Mouse (Mus musculus): ENCODE measurements at regions not wholly inside any gene's neighbourhood (a gene's known extent, or its start where the extent isn't known, plus 50 kb on each side); places are given as distances from the start of the nearest gene placed in this dataset.

- Histone ChIP-seq H3K36me3 (ENCODE audit: control insufficient read depth, insufficient read depth) (no peaks in the 10 kb centered on the region), H3K79me2 (ENCODE audit: control insufficient read depth, insufficient read depth) (no peaks in the 10 kb centered on the region), H3ac (ENCODE audit: control insufficient read depth, insufficient read length, low read depth) (no peak overlapping the region), H3K27me3 (ENCODE audit: control insufficient read depth, insufficient read depth, insufficient read length) (no peaks in the 10 kb centered on the region), H3K79me3 (ENCODE audit: low read depth) (no peaks in the 10 kb centered on the region), H3K4me3 (ENCODE audit: insufficient read depth, poor library complexity, severe bottlenecking) (no peak overlapping the region)
- TF ChIP-seq MYOD1 (IDR thresholded peaks at IDR 0.05; ENCODE audit: control insufficient read depth, insufficient read length, low read depth) (no peak), CTCF (IDR thresholded peaks at IDR 0.05; ENCODE audit: control insufficient read depth, insufficient read depth, insufficient read length) (no peak), MYOG (IDR thresholded peaks at IDR 0.05; ENCODE audit: control insufficient read depth, extremely low read depth, insufficient read length) (no peak), MAX (IDR thresholded peaks at IDR 0.05) (no peak), CEBPB (IDR thresholded peaks at IDR 0.05; ENCODE audit: low read depth) (no peak), FOSL1 (IDR thresholded peaks at IDR 0.05; ENCODE audit: insufficient read depth, low read length, poor library complexity, severe bottlenecking) (no peak), USF1 (IDR thresholded peaks at IDR 0.05; ENCODE audit: low read depth) (no peak)
Observed at GRCm38 (mm10) chr15:67345179-67346148, 844.8 kb upstream of the Lrrc6 start.

- Histone ChIP-seq H3K36me3 (ENCODE audit: control insufficient read depth, insufficient read depth) (no peaks in the 10 kb centered on the region), H3K79me3 (ENCODE audit: low read depth) (no peaks in the 10 kb centered on the region), H3ac (ENCODE audit: control insufficient read depth, insufficient read length, low read depth) (no peak overlapping the region), H3K79me2 (ENCODE audit: control insufficient read depth, insufficient read depth) (no peaks in the 10 kb centered on the region), H3K27me3 (ENCODE audit: control insufficient read depth, insufficient read depth, insufficient read length) (no peaks in the 10 kb centered on the region), H3K4me3 (ENCODE audit: insufficient read depth, poor library complexity, severe bottlenecking) (no peak overlapping the region)
- no peak for TF ChIP-seq CTCF (IDR thresholded peaks at IDR 0.05; ENCODE audit: control insufficient read depth, insufficient read depth, insufficient read length)
- TF ChIP-seq MYOD1 (IDR thresholded peaks at IDR 0.05; ENCODE audit: control insufficient read depth, insufficient read length, low read depth), result no peak
- TF ChIP-seq MYOG (IDR thresholded peaks at IDR 0.05; ENCODE audit: control insufficient read depth, extremely low read depth, insufficient read length), result no peak
- no peak for TF ChIP-seq USF1 (IDR thresholded peaks at IDR 0.05; ENCODE audit: low read depth)
- TF ChIP-seq CEBPB (IDR thresholded peaks at IDR 0.05; ENCODE audit: low read depth), result no peak
- no peak for TF ChIP-seq MAX (IDR thresholded peaks at IDR 0.05)
Observed at GRCm38 (mm10) chr15:67342050-67342449, 841.3 kb upstream of the Lrrc6 start.

- H3K79me3 ChIP-seq (ENCODE audit: low read depth), result no peaks in the 10 kb centered on the region
Observed at GRCm38 (mm10) chr15:67337040-67337395, 836.3 kb upstream of the Lrrc6 start.

GRCm38 (mm10) chr15:67336294-67337039, 835.8 kb upstream of the Lrrc6 start:
- no peaks in the 10 kb centered on the region for H3K79me2 ChIP-seq (ENCODE audit: control insufficient read depth, insufficient read depth)
- no peaks in the 10 kb centered on the region for H3K79me3 ChIP-seq (ENCODE audit: low read depth)
- H3K4me3 ChIP-seq (ENCODE audit: insufficient read depth, poor library complexity, severe bottlenecking), result no peak overlapping the region
- no peaks in the 10 kb centered on the region for H3K27me3 ChIP-seq (ENCODE audit: control insufficient read depth, insufficient read depth, insufficient read length)
- H3ac ChIP-seq (ENCODE audit: control insufficient read depth, insufficient read length, low read depth), result no peak overlapping the region
- no peaks in the 10 kb centered on the region for H3K36me3 ChIP-seq (ENCODE audit: control insufficient read depth, insufficient read depth)
- TF ChIP-seq MYOG (IDR thresholded peaks at IDR 0.05; ENCODE audit: control insufficient read depth, extremely low read depth, insufficient read length) (no peak), MYOD1 (IDR thresholded peaks at IDR 0.05; ENCODE audit: control insufficient read depth, insufficient read length, low read depth) (no peak), CEBPB (IDR thresholded peaks at IDR 0.05; ENCODE audit: low read depth) (no peak), USF1 (IDR thresholded peaks at IDR 0.05; ENCODE audit: low read depth) (no peak), MAX (IDR thresholded peaks at IDR 0.05) (no peak), FOSL1 (IDR thresholded peaks at IDR 0.05; ENCODE audit: insufficient read depth, low read length, poor library complexity, severe bottlenecking) (no peak), CTCF (IDR thresholded peaks at IDR 0.05; ENCODE audit: control insufficient read depth, insufficient read depth, insufficient read length) (no peak)

More at GRCm38 (mm10) chr15:67337040-67337395, 836.3 kb upstream of the Lrrc6 start:
- Histone ChIP-seq H3K27me3 (ENCODE audit: control insufficient read depth, insufficient read depth, insufficient read length) (no peaks in the 10 kb centered on the region), H3ac (ENCODE audit: control insufficient read depth, insufficient read length, low read depth) (no peak overlapping the region), H3K4me3 (ENCODE audit: insufficient read depth, poor library complexity, severe bottlenecking) (no peak overlapping the region), H3K36me3 (ENCODE audit: control insufficient read depth, insufficient read depth) (no peaks in the 10 kb centered on the region), H3K79me2 (ENCODE audit: control insufficient read depth, insufficient read depth) (no peaks in the 10 kb centered on the region)
- TF ChIP-seq FOSL1 (IDR thresholded peaks at IDR 0.05; ENCODE audit: insufficient read depth, low read length, poor library complexity, severe bottlenecking) (no peak), MAX (IDR thresholded peaks at IDR 0.05) (no peak), MYOD1 (IDR thresholded peaks at IDR 0.05; ENCODE audit: control insufficient read depth, insufficient read length, low read depth) (no peak), USF1 (IDR thresholded peaks at IDR 0.05; ENCODE audit: low read depth) (no peak), CEBPB (IDR thresholded peaks at IDR 0.05; ENCODE audit: low read depth) (no peak), MYOG (IDR thresholded peaks at IDR 0.05; ENCODE audit: control insufficient read depth, extremely low read depth, insufficient read length) (no peak), CTCF (IDR thresholded peaks at IDR 0.05; ENCODE audit: control insufficient read depth, insufficient read depth, insufficient read length) (no peak)

- H3K36me3 ChIP-seq (ENCODE audit: control insufficient read depth, insufficient read depth), result no peaks in the 10 kb centered on the region
- H3K27me3 ChIP-seq (ENCODE audit: control insufficient read depth, insufficient read depth, insufficient read length), result no peaks in the 10 kb centered on the region
- H3ac ChIP-seq (ENCODE audit: control insufficient read depth, insufficient read length, low read depth), result no peak overlapping the region
- TF ChIP-seq USF1 (IDR thresholded peaks at IDR 0.05; ENCODE audit: low read depth) (no peak), MAX (IDR thresholded peaks at IDR 0.05) (no peak), FOSL1 (IDR thresholded peaks at IDR 0.05; ENCODE audit: insufficient read depth, low read length, poor library complexity, severe bottlenecking) (no peak), CTCF (IDR thresholded peaks at IDR 0.05; ENCODE audit: control insufficient read depth, insufficient read depth, insufficient read length) (no peak), CEBPB (IDR thresholded peaks at IDR 0.05; ENCODE audit: low read depth) (no peak), MYOD1 (IDR thresholded peaks at IDR 0.05; ENCODE audit: control insufficient read depth, insufficient read length, low read depth) (no peak), MYOG (IDR thresholded peaks at IDR 0.05; ENCODE audit: control insufficient read depth, extremely low read depth, insufficient read length) (no peak)
- H3K79me3 ChIP-seq (ENCODE audit: low read depth), result no peaks in the 10 kb centered on the region
- no peaks in the 10 kb centered on the region for H3K79me2 ChIP-seq (ENCODE audit: control insufficient read depth, insufficient read depth)
- H3K4me3 ChIP-seq (ENCODE audit: insufficient read depth, poor library complexity, severe bottlenecking), result no peak overlapping the region
Observed at GRCm38 (mm10) chr15:67332521-67332920, 831.8 kb upstream of the Lrrc6 start.
